Mouse (Mus musculus) midbrain, embryonic 15.5 days (tissue): ENCODE data around the gene Gng12. TPM values are rescaled to one million over a fixed set of nuclear protein-coding genes. Genes with fewer than 3 reads are reported as not detected.

Source experiments
- ATAC-seq: fragments of 200-750 bp; cut with Nextera tagmentation; replicated peaks from 2 replicates; pipeline ENCODE4 v1.8.0; 2017; ENCODE audit warnings: moderate TSS enrichment
- H3K27ac ChIP-seq: fragments of 300-500 bp; sonication (generic); 2 replicates; pipeline ENCODE4 v1.5.1; 2015; ENCODE audit warnings: mild to moderate bottlenecking, inconsistent platforms
- H3K27me3 ChIP-seq: fragments of 300-500 bp; sonication (generic); replicated peaks from 2 replicates; pipeline ENCODE4 v1.6.1; 2015; ENCODE audit warnings: inconsistent platforms
- H3K36me3 ChIP-seq: fragments of 300-500 bp; sonication (generic); replicated peaks from 2 replicates; pipeline ENCODE4 v1.6.1; 2015; ENCODE audit warnings: inconsistent platforms
- H3K4me1 ChIP-seq: fragments of 300-500 bp; sonication (generic); 2 replicates; pipeline ENCODE4 v1.6.1; 2015; ENCODE audit warnings: inconsistent platforms
- H3K4me2 ChIP-seq: fragments of 300-500 bp; sonication (generic); 2 replicates; pipeline ENCODE4 v1.6.1; 2015; ENCODE audit warnings: inconsistent platforms, mild to moderate bottlenecking, moderate library complexity
- H3K4me3 ChIP-seq: fragments of 300-500 bp; sonication (generic); 2 replicates; pipeline ENCODE4 v1.5.1; 2015; ENCODE audit warnings: mild to moderate bottlenecking, inconsistent platforms
- H3K9ac ChIP-seq: fragments of 300-500 bp; sonication (generic); 2 replicates; pipeline ENCODE4 v1.6.1; 2015; ENCODE audit warnings: mild to moderate bottlenecking, inconsistent platforms
- H3K9me3 ChIP-seq: fragments of 300-500 bp; sonication (generic); 2 replicates; pipeline ENCODE4 v1.6.1; 2016; ENCODE audit warnings: inconsistent platforms
- WGBS: fragments of 180-500 bp; shearing (Covaris S2); methylation state at CpG from one replicate; pipeline ENCODE4 v1.1.7; 2015; ENCODE audit warnings: mixed read lengths; 5-methylcytosine and 5-hydroxymethylcytosine counted together
- polyA plus RNA-seq: library from polyadenylated mRNA; unstranded; fragments of >200 nt; fragmentation: Nextera tagmentation; extraction: Ambion mirVana; gene quantifications from 2 replicates; pipeline ENCODE4 v1.2.1, GENCODE M21; 2015

The Gng12 gene
- polyA plus RNA-seq, 1 experiment from 2014 or later, result 27.9 TPM

- H3K9ac ChIP-seq, result no peak overlapping the region
- peaks cover 6% of the 10 kb centered on the region; the same call in 1 of the 2 replicates for H3K4me1 ChIP-seq
- WGBS, result 21% methylated on average over 4 of the region's 4 CpGs
- no peak overlapping the region for H3K27ac ChIP-seq
- H3K9me3 ChIP-seq, result no peaks in the 10 kb centered on the region
- peak; percentile 82 for ATAC-seq
- no peaks in the 10 kb centered on the region for H3K36me3 ChIP-seq
- H3K4me3 ChIP-seq, result no peak overlapping the region
- H3K4me2 ChIP-seq, result no peak overlapping the region
- H3K27me3 ChIP-seq, result no peaks in the 10 kb centered on the region
These were observed 68.0 kb downstream of the Gng12 start for GRCm38 (mm10) chr6:66964222-66964621.

DNA sequence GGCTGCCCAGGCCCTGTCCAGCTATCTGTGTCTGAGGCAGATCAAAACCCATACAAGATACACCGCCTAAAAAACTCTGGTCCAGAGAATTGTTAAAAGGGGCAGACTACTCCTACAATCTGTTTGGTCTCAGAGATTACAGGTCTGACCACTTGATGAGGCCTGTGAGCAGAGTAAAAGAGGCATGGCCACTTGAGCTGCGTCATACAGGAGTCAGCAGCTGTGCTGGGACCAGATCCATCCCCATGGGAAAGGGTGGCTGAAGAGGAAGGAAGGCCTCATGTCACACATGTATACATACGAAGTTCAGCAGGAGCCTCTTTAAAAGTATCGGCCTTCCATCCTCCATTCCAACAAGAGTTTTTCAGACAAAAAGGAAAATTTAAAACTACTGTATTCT is 69.0 kb downstream of the Gng12 start:
- H3K4me1 ChIP-seq, result peaks cover 6% of the 10 kb centered on the region; the same call in 1 of the 2 replicates
- H3K9me3 ChIP-seq, result no peaks in the 10 kb centered on the region
- no peak overlapping the region for H3K4me2 ChIP-seq

GRCm38 (mm10) chr6:66967788-66968187 is 71.6 kb downstream of the Gng12 start:
- Histone ChIP-seq H3K4me1 (peaks cover 6% of the 10 kb centered on the region; the same call in 1 of the 2 replicates), H3K27me3 (no peaks in the 10 kb centered on the region), H3K27ac (no peak overlapping the region), H3K36me3 (no peaks in the 10 kb centered on the region), H3K9me3 (no peaks in the 10 kb centered on the region), H3K4me3 (no peak overlapping the region), H3K9ac (no peak overlapping the region), H3K4me2 (no peak overlapping the region)
- no peak for ATAC-seq
- WGBS, result 38% methylated on average over 2 of the region's 2 CpGs

More for the DNA sequence above, 69.0 kb downstream of the Gng12 start:
- no peaks in the 10 kb centered on the region for H3K27me3 ChIP-seq
- 83% methylated on average over 4 of the region's 4 CpGs for WGBS
- no peak overlapping the region for H3K9ac ChIP-seq
- no peaks in the 10 kb centered on the region for H3K36me3 ChIP-seq
- H3K27ac ChIP-seq, result no peak overlapping the region
- no peak overlapping the region for H3K4me3 ChIP-seq
- no peak for ATAC-seq

- H3K9ac ChIP-seq, result no peak overlapping the region
- H3K4me3 ChIP-seq, result no peak overlapping the region
- no peak for ATAC-seq
- H3K4me1 ChIP-seq, result peaks cover 5% of the 10 kb centered on the region; the same call in 1 of the 2 replicates
- no peaks in the 10 kb centered on the region for H3K36me3 ChIP-seq
- H3K27me3 ChIP-seq, result no peaks in the 10 kb centered on the region
- H3K4me2 ChIP-seq, result no peak overlapping the region
- H3K9me3 ChIP-seq, result no peaks in the 10 kb centered on the region
- H3K27ac ChIP-seq, result no peak overlapping the region
- WGBS, result 28% methylated on average over 3 of the region's 3 CpGs
These were observed 73.2 kb downstream of the Gng12 start for GRCm38 (mm10) chr6:66969446-66969845.

DNA sequence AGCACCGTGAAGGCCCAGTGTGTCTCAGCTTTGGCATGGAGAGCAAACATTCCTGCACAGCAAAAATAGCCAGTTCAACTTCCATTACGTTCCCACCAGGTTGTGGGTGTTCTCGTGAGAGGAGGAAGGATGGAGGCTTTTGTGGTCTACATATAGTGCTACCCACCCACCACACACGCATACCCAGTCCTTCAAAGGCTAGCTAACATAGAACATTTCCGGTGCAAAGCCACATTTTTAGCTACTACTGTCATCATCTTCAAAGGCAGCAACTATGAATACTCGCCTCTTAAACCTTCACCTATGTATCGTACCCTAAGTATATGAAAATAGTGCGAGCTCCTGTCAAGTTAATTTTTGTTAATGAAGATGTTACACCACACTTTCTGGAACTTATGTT is 76.1 kb downstream of the Gng12 start:
- 81% methylated on average over 8 of the region's 8 CpGs for WGBS
- H3K27ac ChIP-seq, result no peak overlapping the region
- H3K27me3 ChIP-seq, result no peaks in the 10 kb centered on the region
- no peak overlapping the region for H3K9ac ChIP-seq
- no peak for ATAC-seq
- no peaks in the 10 kb centered on the region for H3K36me3 ChIP-seq
- no peak overlapping the region for H3K4me2 ChIP-seq
- no peaks in the 10 kb centered on the region for H3K9me3 ChIP-seq
- H3K4me3 ChIP-seq, result no peak overlapping the region
- H3K4me1 ChIP-seq, result 0 out of 2 replicates have a peak, but pooled peaks cover 3% of the 10 kb centered on the region

- no peak overlapping the region for H3K9ac ChIP-seq
- no peaks in the 10 kb centered on the region for H3K27me3 ChIP-seq
- WGBS, result 29% methylated on average over 3 of the region's 3 CpGs
- no peak overlapping the region for H3K27ac ChIP-seq
- no peaks in the 10 kb centered on the region for H3K36me3 ChIP-seq
- H3K4me3 ChIP-seq, result no peak overlapping the region
- H3K4me2 ChIP-seq, result no peak overlapping the region
- ATAC-seq, result peak; percentile 57; the same call in 1 of the 2 replicates
- H3K9me3 ChIP-seq, result no peaks in the 10 kb centered on the region
- 0 out of 2 replicates have a peak, but pooled peaks cover 3% of the 10 kb centered on the region for H3K4me1 ChIP-seq
These were observed 77.0 kb downstream of the Gng12 start for GRCm38 (mm10) chr6:66973180-66973579.

DNA sequence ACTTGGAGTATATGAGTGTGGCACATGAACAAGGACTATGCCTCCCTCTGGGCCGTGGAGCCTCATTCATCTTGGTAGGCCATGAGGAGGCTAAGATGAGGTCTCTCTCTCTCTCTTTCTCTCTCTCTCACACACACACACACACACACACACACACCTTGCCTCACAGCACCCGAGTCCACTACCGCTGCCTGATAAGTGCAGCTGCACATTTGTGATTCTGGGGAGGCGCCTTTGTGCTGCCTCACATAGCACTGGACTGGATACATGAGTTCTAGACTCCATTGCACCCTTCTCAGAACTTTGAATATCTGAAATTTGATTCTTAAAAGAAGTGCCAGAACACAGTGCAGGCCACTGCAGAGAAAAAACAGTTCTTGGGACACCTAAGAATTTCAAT is 79.3 kb downstream of the Gng12 start:
- no peaks in the 10 kb centered on the region for H3K27me3 ChIP-seq
- no peak overlapping the region for H3K27ac ChIP-seq
- H3K36me3 ChIP-seq, result no peaks in the 10 kb centered on the region
- no peak overlapping the region for H3K9ac ChIP-seq
- no peak for ATAC-seq
- WGBS, result 92% methylated on average over 4 of the region's 4 CpGs
- H3K9me3 ChIP-seq, result no peaks in the 10 kb centered on the region
- 0 out of 2 replicates have a peak, but pooled peaks cover 3% of the 10 kb centered on the region for H3K4me1 ChIP-seq
- H3K4me3 ChIP-seq, result no peak overlapping the region
- no peak overlapping the region for H3K4me2 ChIP-seq

DNA sequence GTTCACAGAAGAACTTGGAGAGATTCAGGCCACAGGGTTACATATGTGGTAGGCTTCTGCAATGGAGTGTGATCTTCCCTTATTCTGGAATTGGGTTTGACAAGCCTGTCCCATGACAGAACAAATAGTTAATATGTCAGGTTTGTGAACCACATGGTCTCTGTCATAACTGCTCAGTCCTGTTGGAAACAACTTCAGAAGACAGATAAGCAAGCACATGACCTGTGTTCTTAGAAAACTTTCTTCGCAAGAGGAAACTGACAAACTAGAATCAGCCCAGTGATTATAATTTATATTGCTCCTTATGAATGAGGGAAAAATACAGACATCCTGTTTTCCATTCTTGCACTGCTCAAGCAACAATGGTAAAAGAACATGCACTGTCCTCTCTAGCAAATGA is 83.0 kb downstream of the Gng12 start:
- Histone ChIP-seq H3K36me3 (no peaks in the 10 kb centered on the region), H3K9ac (no peak overlapping the region), H3K4me1 (no peaks in the 10 kb centered on the region), H3K4me3 (no peak overlapping the region), H3K27me3 (no peaks in the 10 kb centered on the region), H3K27ac (no peak overlapping the region), H3K4me2 (no peak overlapping the region), H3K9me3 (no peaks in the 10 kb centered on the region)
- ATAC-seq, result no peak
- 100% methylated on average over 1 of the region's 1 CpGs for WGBS

GRCm38 (mm10) chr6:66980040-66980439 is 83.8 kb downstream of the Gng12 start:
- no peak overlapping the region for H3K9ac ChIP-seq
- H3K4me2 ChIP-seq, result no peak overlapping the region
- H3K4me1 ChIP-seq, result no peaks in the 10 kb centered on the region
- WGBS, result 81% methylated on average over 4 of the region's 4 CpGs
- ATAC-seq, result no peak
- H3K9me3 ChIP-seq, result no peaks in the 10 kb centered on the region
- H3K27me3 ChIP-seq, result no peaks in the 10 kb centered on the region
- H3K4me3 ChIP-seq, result no peak overlapping the region
- no peaks in the 10 kb centered on the region for H3K36me3 ChIP-seq
- H3K27ac ChIP-seq, result no peak overlapping the region

DNA sequence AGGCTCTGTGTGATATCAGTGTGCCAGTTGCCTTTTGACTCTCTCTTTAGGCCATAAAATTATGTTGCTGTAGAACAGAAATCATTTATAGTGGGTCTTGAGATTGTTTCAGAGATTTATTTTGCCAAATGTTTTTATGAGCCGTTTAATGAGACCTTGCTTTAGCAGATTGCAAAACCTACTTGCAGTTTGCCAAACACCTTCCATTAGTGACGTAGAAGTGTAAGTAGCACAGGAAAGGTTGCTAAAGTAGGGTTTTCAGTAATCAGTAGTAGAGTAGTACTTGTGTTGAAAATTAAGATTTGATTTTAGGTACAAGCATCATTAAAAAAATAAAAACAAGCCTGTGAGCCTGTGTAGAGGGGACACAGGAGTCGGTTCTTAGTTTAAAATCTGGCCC is 85.2 kb downstream of the Gng12 start:
- Histone ChIP-seq H3K27ac (no peak overlapping the region), H3K27me3 (no peaks in the 10 kb centered on the region), H3K4me2 (no peak overlapping the region), H3K4me3 (no peak overlapping the region), H3K4me1 (no peaks in the 10 kb centered on the region), H3K9ac (no peak overlapping the region), H3K9me3 (no peaks in the 10 kb centered on the region), H3K36me3 (no peaks in the 10 kb centered on the region)
- ATAC-seq, result no peak
- WGBS, result 97% methylated on average over 3 of the region's 3 CpGs

GRCm38 (mm10) chr6:66981864-66982263 is 85.7 kb downstream of the Gng12 start:
- no peaks in the 10 kb centered on the region for H3K9me3 ChIP-seq
- H3K27me3 ChIP-seq, result no peaks in the 10 kb centered on the region
- H3K36me3 ChIP-seq, result no peaks in the 10 kb centered on the region
- H3K4me1 ChIP-seq, result no peaks in the 10 kb centered on the region
- no peak overlapping the region for H3K27ac ChIP-seq
- no peak overlapping the region for H3K4me3 ChIP-seq
- WGBS, result 61% methylated on average over 1 of the region's 1 CpGs
- no peak for ATAC-seq
- H3K9ac ChIP-seq, result no peak overlapping the region
- H3K4me2 ChIP-seq, result no peak overlapping the region

DNA sequence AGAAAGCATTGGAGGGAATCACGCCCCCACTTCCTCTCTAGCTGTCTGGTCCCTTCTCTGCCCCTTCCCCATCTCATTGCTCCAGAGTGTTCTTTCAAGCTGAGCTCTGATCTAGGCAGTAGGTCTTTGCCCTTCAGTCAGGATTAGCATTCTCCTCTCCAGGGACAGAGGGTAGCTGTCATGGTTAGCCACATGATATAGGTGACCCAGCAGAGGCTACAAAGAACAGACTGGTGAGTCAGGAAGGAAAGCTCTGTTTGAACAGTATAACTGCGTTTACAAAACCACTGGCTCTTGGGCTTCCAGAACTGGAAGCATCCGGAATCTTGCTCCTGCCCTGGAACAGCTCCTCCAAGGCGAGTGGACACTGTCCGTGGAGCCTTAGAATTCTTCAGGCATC is 87.9 kb downstream of the Gng12 start:
- Histone ChIP-seq H3K36me3 (no peaks in the 10 kb centered on the region), H3K4me2 (no peak overlapping the region), H3K27me3 (no peaks in the 10 kb centered on the region), H3K4me3 (no peak overlapping the region), H3K9ac (no peak overlapping the region), H3K27ac (no peak overlapping the region), H3K9me3 (no peaks in the 10 kb centered on the region), H3K4me1 (no peaks in the 10 kb centered on the region)
- ATAC-seq, result no peak
- 90% methylated on average over 5 of the region's 5 CpGs for WGBS

- 95% methylated on average over 3 of the region's 3 CpGs for WGBS
- no peak overlapping the region for H3K4me3 ChIP-seq
- H3K36me3 ChIP-seq, result no peaks in the 10 kb centered on the region
- no peaks in the 10 kb centered on the region for H3K27me3 ChIP-seq
- H3K27ac ChIP-seq, result no peak overlapping the region
- no peaks in the 10 kb centered on the region for H3K4me1 ChIP-seq
- no peak overlapping the region for H3K9ac ChIP-seq
- H3K4me2 ChIP-seq, result no peak overlapping the region
- H3K9me3 ChIP-seq, result no peaks in the 10 kb centered on the region
- no peak for ATAC-seq
These were observed 88.5 kb downstream of the Gng12 start for GRCm38 (mm10) chr6:66984672-66985071.
